Mouse (Mus musculus): Measurements from ENCODE around the gene Vac14.

Gene Vac14

DNA sequence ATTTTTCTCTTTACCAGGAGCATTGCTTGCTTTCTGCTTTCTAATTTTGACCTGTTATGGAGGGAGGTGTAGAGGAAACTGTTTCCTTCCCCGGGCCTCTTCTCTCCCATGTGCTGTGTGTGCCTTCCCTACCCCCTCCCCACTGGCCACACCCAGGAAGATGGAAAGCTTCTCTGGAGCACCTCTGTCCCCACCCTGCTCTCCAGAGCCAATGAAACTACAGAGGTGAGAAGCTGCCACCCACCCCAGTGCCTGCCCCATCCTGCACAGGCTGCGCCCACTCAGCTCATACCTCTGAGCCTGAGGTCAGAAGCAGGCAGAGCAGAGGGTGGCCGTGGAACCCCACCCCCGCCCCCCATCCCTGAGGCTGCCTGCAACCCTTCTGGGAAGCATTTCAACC is 136.3 kb downstream of the Vac14 start:
- no peak for DNase-seq

- no peak for DNase-seq
Observed at GRCm38 (mm10) chr8:110755511-110756170, 137.3 kb downstream of the Vac14 start.

GRCm38 (mm10) chr8:110756196-110756595 is 137.8 kb downstream of the Vac14 start:
- DNase-seq: no peak

DNA sequence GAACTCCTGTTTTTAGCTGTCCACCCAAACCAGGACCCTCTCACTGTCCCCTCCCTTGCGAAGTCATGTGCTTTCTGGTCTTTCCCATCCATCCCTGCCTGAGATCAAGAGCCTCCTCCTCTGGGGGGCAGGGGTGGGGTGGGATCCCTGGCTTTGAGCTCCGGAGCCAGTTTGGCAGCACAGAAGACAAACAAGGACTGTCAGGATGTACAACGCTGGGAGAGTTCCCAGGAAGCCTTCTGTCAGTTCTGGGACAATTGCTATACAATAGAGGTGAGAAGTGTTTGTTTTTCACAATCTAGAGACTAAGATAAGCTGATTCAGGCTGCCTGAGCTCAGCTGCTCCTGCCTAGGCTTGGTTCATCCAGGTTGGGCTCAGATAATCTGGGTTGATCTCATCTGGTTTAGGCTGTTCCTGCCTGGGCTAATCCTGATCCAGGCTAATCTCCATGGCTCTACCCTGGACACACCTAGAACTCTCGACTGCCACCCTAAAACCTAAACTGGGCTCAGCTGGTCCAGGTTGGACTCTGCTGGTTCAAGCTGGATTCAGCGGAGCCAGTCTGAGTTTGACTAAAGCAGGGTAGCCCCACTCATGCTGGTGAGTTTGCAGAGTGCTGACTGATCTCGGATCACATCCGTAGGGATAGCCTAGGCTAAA is 142.0 kb downstream of the Vac14 start:
- no peak for DNase-seq

- peak; percentile 71 for DNase-seq
Observed at GRCm38 (mm10) chr8:110761185-110761584, 142.8 kb downstream of the Vac14 start.

GRCm38 (mm10) chr8:110761988-110762387 is 143.6 kb downstream of the Vac14 start:
- DNase-seq: no peak

DNA sequence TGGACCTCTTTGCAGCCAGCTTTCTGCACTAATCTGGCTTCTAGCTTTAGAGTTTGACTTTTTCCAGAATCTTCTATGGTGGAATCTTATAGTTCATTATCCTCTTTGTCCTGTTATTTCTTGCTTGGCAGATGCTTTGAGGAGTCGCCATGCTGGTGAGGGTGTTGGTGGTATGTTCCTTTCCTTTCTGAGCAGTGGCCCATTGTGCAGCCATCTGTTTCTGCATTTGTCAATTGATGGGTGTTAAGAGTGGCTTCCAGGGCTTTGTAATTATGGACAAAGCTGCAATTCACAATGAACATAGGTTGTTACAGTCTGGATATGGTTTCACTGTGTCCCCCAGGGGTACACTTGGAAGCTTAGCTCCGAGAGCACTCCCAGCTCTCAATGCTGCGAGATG is 146.3 kb downstream of the Vac14 start:
- DNase-seq: no peak

DNA sequence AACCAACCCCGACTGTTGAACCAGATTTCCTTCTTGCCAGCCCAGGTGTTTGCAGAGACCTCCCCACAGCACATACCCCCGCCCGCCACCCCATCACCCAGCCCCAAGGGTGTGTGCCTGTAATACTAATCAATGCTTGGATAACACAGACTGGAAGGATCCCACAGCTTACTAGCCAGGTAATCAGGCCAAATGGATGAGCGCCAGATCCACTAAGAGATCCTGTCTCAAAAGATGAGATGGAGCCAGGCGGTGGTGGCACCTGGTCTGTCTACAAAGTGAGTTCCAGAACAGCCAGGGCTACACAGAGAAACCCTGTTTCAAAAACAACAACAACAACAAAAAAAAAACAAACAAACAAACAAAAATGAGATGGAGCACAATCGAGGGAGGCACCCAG is 148.9 kb downstream of the Vac14 start:
- DNase-seq: no peak
